Mouse (Mus musculus) midbrain, embryonic 15.5 days (tissue): ENCODE measurements around the gene Tet1. TPM values are rescaled to one million over a fixed set of nuclear protein-coding genes. Genes with fewer than 3 reads are reported as not detected.
"Not testable (repeated sequence)": the region's sequence is repeated elsewhere in the genome, so short reads cannot be mapped to it uniquely, and the experiment has no call there.

Experiments
- ATAC-seq: fragments of 200-750 bp; cut with Nextera tagmentation; replicated peaks from 2 replicates; pipeline ENCODE4 v1.8.0; 2017; ENCODE audit warnings: moderate TSS enrichment
- H3K27ac ChIP-seq: fragments of 300-500 bp; sonication (generic); 2 replicates; pipeline ENCODE4 v1.5.1; 2015; ENCODE audit warnings: mild to moderate bottlenecking, inconsistent platforms
- H3K27me3 ChIP-seq: fragments of 300-500 bp; sonication (generic); replicated peaks from 2 replicates; pipeline ENCODE4 v1.6.1; 2015; ENCODE audit warnings: inconsistent platforms
- H3K36me3 ChIP-seq: fragments of 300-500 bp; sonication (generic); replicated peaks from 2 replicates; pipeline ENCODE4 v1.6.1; 2015; ENCODE audit warnings: inconsistent platforms
- H3K4me1 ChIP-seq: fragments of 300-500 bp; sonication (generic); 2 replicates; pipeline ENCODE4 v1.6.1; 2015; ENCODE audit warnings: inconsistent platforms
- H3K4me2 ChIP-seq: fragments of 300-500 bp; sonication (generic); 2 replicates; pipeline ENCODE4 v1.6.1; 2015; ENCODE audit warnings: inconsistent platforms, mild to moderate bottlenecking, moderate library complexity
- H3K4me3 ChIP-seq: fragments of 300-500 bp; sonication (generic); 2 replicates; pipeline ENCODE4 v1.5.1; 2015; ENCODE audit warnings: mild to moderate bottlenecking, inconsistent platforms
- H3K9ac ChIP-seq: fragments of 300-500 bp; sonication (generic); 2 replicates; pipeline ENCODE4 v1.6.1; 2015; ENCODE audit warnings: mild to moderate bottlenecking, inconsistent platforms
- H3K9me3 ChIP-seq: fragments of 300-500 bp; sonication (generic); 2 replicates; pipeline ENCODE4 v1.6.1; 2016; ENCODE audit warnings: inconsistent platforms
- WGBS: fragments of 180-500 bp; shearing (Covaris S2); methylation state at CpG from one replicate; pipeline ENCODE4 v1.1.7; 2015; ENCODE audit warnings: mixed read lengths; 5-methylcytosine and 5-hydroxymethylcytosine counted together
- polyA plus RNA-seq: library from polyadenylated mRNA; unstranded; fragments of >200 nt; fragmentation: Nextera tagmentation; extraction: Ambion mirVana; gene quantifications from 2 replicates; pipeline ENCODE4 v1.2.1, GENCODE M21; 2015

The Tet1 gene
- polyA plus RNA-seq, 1 experiment from 2014 or later, result 43.0 TPM

DNA sequence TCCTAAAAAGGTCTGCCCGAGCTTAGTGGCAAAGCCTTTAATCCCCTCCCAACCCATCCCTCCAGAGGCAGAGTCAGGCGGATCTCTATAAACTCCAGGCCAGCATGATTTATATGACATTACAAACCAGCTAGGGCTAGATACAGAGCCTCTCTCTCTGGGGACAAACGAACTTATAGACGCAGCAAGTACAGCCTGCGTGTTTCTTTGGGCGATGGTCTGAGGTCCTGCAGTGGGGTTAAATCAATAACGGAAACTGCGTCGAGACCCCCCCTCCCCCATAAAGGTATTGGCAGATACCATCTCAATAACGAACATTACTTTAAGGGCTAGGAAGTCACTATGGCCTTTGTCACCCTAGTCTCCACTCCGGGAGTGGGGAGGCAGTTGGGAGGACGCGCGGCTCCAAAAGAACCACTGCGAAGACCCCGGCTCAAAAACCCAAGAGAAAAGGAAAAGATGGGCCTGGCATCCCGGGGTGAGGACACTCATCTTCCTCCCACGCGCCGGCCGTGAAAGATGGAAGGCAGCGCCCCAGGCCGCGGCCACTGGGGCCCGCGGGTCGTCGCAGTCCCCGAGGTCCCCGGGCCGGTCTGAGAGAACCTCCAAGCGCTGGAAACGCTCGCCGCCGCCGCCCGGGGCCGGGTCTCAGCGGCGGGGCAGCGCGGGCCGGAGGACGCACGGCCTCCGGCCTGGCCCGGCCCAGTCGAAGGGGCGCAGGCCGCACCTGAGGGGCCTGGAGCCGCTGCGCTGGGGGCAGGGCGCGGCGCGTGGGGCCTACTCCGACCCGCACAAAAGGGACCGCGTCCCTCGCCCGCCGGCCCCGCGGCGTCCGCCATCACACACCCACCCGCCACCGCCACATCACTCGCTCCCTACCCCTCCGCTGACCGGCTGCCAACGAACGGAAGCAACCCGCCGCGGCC is 117.3 kb downstream of the Tet1 start:
- ATAC-seq, result peak; percentile 88
- H3K27me3 ChIP-seq, result no peaks in the 10 kb centered on the region
- H3K9me3 ChIP-seq, result no peaks in the 10 kb centered on the region
- 1% methylated on average over 70 of the region's 78 CpGs for WGBS
- H3K4me3 ChIP-seq, result peak overlapping the region; percentile 98
- peak overlapping the region; percentile 92 for H3K27ac ChIP-seq
- peaks cover 27% of the 10 kb centered on the region for H3K4me1 ChIP-seq
- H3K36me3 ChIP-seq, result peaks cover 34% of the 10 kb centered on the region
- H3K4me2 ChIP-seq, result peak overlapping the region; percentile 63
- H3K9ac ChIP-seq, result peak overlapping the region; percentile 96

GRCm38 (mm10) chr10:62781776-62782175 is 127.0 kb downstream of the Tet1 start:
- H3K4me2 ChIP-seq, ATAC-seq, H3K4me1 ChIP-seq, H3K9ac ChIP-seq, H3K27ac ChIP-seq, H3K9me3 ChIP-seq, H3K4me3 ChIP-seq, H3K27me3 ChIP-seq: not testable (repeated sequence)
- WGBS, result 93% methylated on average over 1 of the region's 1 CpGs
- H3K36me3 ChIP-seq, result peaks cover 81% of the 10 kb centered on the region

Other genes with a start within 250 kb of the Tet1 start
- 3.3 and 4.2 TPM in 2 replicates for gene Stox1, start 182.9 kb downstream of the Tet1 start, polyA plus RNA-seq
- gene Ccar1, start 116.7 kb downstream of the Tet1 start, polyA plus RNA-seq, result 103 and 113 TPM in 2 replicates
- 13.9 and 14.3 TPM in 2 replicates for gene Slc25a16, start 11.6 kb upstream of the Tet1 start, polyA plus RNA-seq
- 4.4 and 4.8 TPM in 2 replicates for gene Dna2, start 38.0 kb upstream of the Tet1 start, polyA plus RNA-seq
- 61.2 and 65.5 TPM in 2 replicates for gene Rufy2, start 71.2 kb upstream of the Tet1 start, polyA plus RNA-seq
- 167 and 175 TPM in 2 replicates for gene Hnrnph3, start 115.2 kb upstream of the Tet1 start, polyA plus RNA-seq
- gene Pbld2, start 115.3 kb upstream of the Tet1 start, polyA plus RNA-seq, result 1.1 and 1.3 TPM in 2 replicates
- 0.98 and 1.3 TPM in 2 replicates for gene Pbld1, start 151.2 kb upstream of the Tet1 start, polyA plus RNA-seq
- 2.2 and 2.6 TPM in 2 replicates for gene Atoh7, start 190.7 kb upstream of the Tet1 start, polyA plus RNA-seq